Mouse (Mus musculus): ENCODE results near the gene Mapk6.

DNA sequence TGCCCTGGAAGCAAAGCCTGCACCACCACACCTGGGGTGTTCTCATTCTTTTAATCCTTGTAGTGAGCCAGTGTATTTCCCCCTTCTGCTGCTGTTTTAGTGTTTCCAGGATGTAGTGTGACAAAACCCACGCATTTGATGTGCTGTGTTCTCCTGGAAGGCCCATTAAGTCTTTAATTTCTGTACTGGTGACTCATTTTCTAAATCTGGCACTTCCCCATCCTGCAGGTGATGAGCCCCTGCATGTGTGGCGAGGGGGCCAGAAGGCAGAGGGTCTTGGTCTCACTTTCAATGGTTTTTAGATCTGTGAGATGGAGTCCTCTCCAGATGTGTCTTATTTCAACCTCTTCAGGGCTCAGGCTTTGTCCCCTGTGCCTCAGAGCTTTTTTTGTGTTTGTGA is 44.2 kb upstream of the Mapk6 start:
- TF ChIP-seq EP300 (optimal IDR thresholded peaks at IDR 0.05) (no peak), CTCF (IDR thresholded peaks at IDR 0.05; ENCODE audit: low read depth) (no peak)
